Mouse (Mus musculus): Measurements from ENCODE around the gene Cldn10.

Gene Cldn10

DNA sequence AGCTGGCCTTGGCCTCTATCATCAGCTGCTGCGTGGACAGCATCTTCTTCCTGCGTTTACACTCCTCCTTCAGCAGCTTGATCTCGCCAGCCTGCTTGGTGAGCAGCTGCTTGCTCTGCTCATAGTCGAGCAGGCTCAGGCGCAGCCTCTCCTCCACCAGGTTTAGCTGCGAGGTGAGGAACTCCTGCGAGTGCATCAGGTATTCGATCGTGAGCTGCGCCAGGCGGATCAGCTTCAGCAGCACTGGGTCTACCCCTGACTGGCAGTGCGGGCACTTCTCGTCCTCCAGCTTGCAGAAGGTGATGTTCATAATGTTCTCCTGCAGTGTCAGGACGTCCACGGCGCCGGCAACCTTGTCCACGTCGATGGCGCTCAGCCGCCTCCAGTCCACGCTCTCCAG lies 134.5 kb downstream of the Cldn10 start:
- peak in 1 of 2 experiments; percentile 28 for DNase-seq

- peak; percentile 56 to 67 for DNase-seq
Observed at GRCm38 (mm10) chr14:118922667-118923184, 135.0 kb downstream of the Cldn10 start.

Data from cerebellum, postnatal 25 days (tissue).